Mouse (Mus musculus) cerebellum, postnatal 14 days (tissue): ENCODE measurements around the gene Col11a1.

ENCODE experiments used
- DNase-seq, 2 experiments: peaks; one replicate each; pipeline ENCODE4 v3.0.0; 2021; ENCODE audit warnings: mixed read lengths in 2 of 2

The Col11a1 gene

GRCm38 (mm10) chr3:114029971-114030635 is at the start of gene Col11a1:
Gene Col11a1, plus strand, starts transcription at chr3:114030540.
- DNase-seq = peak; percentile 85 to 86

- DNase-seq = peak in 1 of 2 experiments; percentile 2
Observed at GRCm38 (mm10) chr3:113990936-113991335, 39.4 kb upstream of the Col11a1 start.

DNA sequence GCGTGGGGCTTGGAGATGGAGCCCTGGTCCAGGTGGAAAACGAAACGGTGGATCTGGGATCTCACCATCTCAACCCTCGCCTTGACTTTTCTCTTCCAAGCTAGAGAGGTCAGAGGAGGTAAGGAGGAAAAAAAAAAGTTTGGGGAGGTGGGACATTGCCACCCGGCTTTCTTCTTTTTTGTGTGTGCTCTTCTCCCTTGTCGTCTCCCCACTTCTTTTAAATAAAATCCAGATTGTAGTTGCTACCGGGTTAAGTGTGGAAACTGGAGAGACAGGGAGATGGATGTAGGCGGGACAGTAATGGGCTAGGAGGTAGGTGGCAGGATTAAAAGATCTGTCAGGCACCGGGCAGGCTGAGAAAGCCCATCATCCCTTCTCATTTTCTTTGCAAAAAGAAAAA is 546 bp downstream of the Col11a1 start:
- DNase-seq = peak; percentile 6 to 14

DNA sequence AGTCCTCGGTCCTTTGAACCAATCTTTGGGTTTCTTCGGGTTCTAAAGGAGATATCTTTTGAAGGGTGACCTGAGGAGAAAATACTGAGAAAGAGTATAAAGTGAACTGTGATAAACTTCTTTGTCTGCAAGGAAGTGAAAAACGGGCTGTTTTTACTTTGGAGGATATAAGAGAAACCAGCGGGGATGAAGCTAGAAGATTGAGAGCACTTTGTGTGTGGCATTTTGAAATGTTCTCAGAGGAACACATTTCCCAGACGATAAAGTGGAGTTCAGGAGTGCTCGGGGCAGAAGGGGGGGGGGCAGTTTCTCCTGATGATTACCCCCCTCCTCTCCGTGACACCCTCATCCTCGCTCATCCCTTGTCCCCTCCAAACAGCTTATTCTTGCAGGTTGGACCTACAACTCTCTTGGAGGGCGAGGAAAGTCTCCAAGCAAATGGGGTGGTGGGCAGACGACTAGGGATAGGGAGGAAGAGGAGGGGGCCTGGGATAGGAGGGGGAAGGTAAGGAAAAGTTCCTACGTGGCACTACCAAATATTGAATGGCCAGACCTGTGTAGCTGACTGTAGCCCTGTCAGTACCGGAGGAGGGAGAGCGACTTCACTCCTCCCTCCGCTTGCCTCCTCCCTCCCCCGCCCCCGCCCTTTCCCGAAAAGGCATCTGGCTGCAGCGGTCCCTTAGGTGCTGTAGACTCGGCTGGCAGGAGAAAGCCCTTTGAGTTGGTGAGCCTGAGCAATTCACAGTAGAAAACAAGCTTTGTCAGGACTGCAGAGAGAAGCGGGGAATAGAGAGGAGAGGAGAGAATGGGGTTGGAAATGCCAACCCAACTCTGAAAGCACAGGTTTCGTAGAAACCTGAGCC is 1.2 kb downstream of the Col11a1 start:
- peak; percentile 35 to 44 for DNase-seq

DNA sequence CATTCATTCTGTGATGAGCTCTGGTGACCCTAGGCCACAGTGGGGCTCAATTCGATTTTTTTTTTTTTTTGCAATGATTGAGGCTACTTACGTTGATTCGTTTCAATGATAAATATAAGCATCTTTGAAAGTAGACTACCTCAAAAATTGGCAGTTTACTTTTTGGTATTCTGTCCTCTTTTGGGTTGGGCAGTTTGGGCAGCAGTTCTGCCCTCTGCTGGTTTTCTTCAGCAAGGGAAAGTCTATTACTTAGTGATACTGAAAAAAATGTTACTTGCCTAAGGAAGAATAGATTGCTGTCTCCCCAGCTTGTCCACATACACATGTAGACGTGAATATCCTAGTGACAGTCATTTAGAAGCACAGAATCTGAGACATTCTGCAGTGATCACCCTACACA is 2.0 kb downstream of the Col11a1 start:
- DNase-seq = peak; percentile 48 to 58

GRCm38 (mm10) chr3:114052406-114052805 is 22.1 kb downstream of the Col11a1 start:
- no peak for DNase-seq

- DNase-seq = no peak
Observed at GRCm38 (mm10) chr3:114053501-114053900, 23.2 kb downstream of the Col11a1 start.

DNA sequence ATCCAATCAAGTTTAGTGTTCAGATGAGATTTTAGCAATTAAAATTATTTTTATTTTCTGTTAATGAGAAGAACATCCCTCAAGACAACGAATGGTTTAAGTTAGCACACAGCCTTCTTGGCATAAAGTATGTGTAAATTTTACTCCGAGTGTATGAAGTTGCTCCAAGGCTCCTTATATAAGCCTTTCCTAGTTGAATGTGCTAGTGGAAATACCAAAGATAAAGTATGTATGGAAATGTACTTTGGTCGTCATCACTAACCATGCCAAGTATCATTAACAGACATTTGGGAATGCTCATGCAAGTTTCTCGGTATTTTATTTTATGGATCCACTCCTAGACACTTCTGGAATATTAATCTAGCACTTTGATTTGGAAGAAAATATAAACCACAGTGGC is 34.8 kb downstream of the Col11a1 start:
- DNase-seq = no peak

GRCm38 (mm10) chr3:114065587-114065986 is 35.2 kb downstream of the Col11a1 start:
- no peak for DNase-seq

GRCm38 (mm10) chr3:114099335-114099734 is 69.0 kb downstream of the Col11a1 start:
- DNase-seq = no peak

GRCm38 (mm10) chr3:114107099-114107498 is 76.8 kb downstream of the Col11a1 start:
- peak; percentile 17 to 33 for DNase-seq

DNA sequence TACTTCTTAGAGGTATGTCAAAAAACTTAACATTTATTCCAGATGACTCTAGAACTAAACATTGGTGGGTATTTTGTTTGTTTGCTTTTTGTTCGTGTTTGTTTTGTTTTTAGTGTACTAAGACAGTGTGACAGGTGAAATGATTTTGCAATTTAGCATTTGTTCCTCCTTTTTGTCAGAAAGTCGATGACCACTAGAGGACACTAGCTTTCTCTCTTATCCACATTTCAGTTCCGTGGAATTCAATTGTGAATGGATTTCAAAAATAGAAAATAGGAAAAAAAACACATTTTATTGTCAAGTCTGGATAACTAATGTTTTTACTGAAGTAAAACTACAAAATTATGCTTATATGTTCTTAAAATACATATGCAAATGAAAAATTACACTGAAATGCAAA is 116.8 kb downstream of the Col11a1 start:
- DNase-seq = peak in 1 of 2 experiments; percentile 17

- no peak for DNase-seq
Observed at GRCm38 (mm10) chr3:114197964-114198750, 167.8 kb downstream of the Col11a1 start.

DNA sequence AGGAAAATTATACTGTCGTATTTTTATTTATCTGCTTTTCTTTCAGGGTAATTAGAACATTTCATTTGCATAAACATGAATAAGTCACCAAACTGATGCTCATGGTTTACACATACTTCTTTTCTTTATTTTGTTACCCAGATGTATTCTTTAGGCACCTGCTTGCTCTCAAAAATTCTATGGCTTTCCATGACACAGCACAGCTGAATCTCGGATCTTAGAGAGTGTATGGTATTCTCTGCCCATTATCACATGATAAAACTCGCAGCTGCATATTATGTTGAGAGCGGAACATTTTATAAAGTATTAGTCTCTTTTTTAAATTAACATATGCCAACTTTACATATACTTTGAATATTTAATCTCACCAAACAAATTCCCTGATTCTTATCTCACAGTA is 181.9 kb downstream of the Col11a1 start:
- no peak for DNase-seq

DNA sequence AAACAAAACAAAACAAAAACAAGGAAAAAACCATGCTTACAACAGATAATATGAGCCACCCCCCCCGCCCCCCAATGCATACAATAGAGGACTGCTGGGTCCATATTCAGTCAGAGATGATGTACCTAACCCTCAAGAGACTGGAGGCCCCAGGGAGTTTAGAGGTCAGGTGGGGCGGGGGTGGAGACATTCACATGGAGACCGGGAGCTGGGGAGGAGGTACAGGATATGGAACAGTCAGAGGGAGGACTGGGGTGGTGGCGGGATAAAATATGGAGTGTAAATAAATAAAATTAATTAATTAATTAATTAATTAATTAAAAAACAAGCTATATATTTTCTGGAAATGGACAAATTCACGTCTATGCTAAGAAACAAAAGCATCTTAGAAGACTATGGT is 185.8 kb downstream of the Col11a1 start:
- DNase-seq = no peak

DNA sequence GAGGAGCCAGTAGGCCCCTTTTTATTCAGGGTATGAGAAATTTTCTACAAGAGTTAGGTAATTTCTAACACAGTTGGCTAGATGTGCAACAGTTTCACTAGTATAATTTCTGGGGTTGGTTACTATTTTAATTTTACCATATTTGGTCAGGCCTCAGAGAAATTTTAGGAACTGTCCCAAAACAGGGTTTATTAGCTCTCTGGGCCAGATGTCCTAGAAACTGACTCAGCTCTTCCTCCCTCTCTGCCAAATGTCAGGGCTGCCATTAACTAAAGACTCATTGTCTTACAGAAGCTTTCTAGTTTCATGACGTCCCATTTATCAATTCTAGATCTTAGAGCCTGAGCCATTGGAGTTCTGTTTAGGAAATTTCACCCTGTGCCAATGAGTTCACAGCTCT is 199.2 kb downstream of the Col11a1 start:
- no peak for DNase-seq
